Mouse (Mus musculus): ENCODE results near the gene Smcp. TPM values are rescaled to one million over a fixed set of nuclear protein-coding genes. Genes with fewer than 3 reads are reported as not detected.

The Smcp gene
- polyA plus RNA-seq (2012; rRNA removed): 0.69 TPM in 1 of 2 replicates, not detected in the other

GRCm38 (mm10) chr3:92588858-92589257 lies at the start of gene Smcp:
Gene Smcp (minus strand): TSS chr3:92588997.
- no peak for DNase-seq (ENCODE audit: low read depth, low spot score)
- 66% methylated on average over 1 of the region's 1 CpGs for WGBS

GRCm38 (mm10) chr3:92638653-92638991 lies 49.8 kb upstream of the Smcp start:
- 56% methylated on average over 3 of the region's 3 CpGs for WGBS
- DNase-seq (ENCODE audit: low read depth, low spot score): no peak

GRCm38 (mm10) chr3:92637745-92638652 lies 49.2 kb upstream of the Smcp start:
- WGBS: 44% methylated on average over 1 of the region's 1 CpGs
- DNase-seq (ENCODE audit: low read depth, low spot score): no peak

GRCm38 (mm10) chr3:92621560-92621959 lies 32.8 kb upstream of the Smcp start, which contains the start of gene Lce6a:
Gene Lce6a (minus strand): TSS chr3:92621660.
- no peak for DNase-seq (ENCODE audit: low read depth, low spot score)
- 46% methylated on average over 2 of the region's 2 CpGs for WGBS

GRCm38 (mm10) chr3:92609804-92610203 lies 21.0 kb upstream of the Smcp start:
- WGBS: 33% methylated on average over 1 of the region's 1 CpGs
- no peak for DNase-seq (ENCODE audit: low read depth, low spot score)

- DNase-seq (ENCODE audit: low read depth, low spot score): no peak
Measured at GRCm38 (mm10) chr3:92607392-92607791, 18.6 kb upstream of the Smcp start, which contains the start of gene 2210017I01Rik. Gene 2210017I01Rik (minus strand): TSS chr3:92607492.

GRCm38 (mm10) chr3:92602169-92602568 lies 13.4 kb upstream of the Smcp start:
- no peak for DNase-seq (ENCODE audit: low read depth, low spot score)
- whole genome bisulfite sequencing: 40% methylated on average over 1 of the region's 1 CpGs

- DNase-seq (ENCODE audit: low read depth, low spot score): no peak
- WGBS: 24% methylated on average over 1 of the region's 1 CpGs
Measured at GRCm38 (mm10) chr3:92600456-92600855, 11.7 kb upstream of the Smcp start.

- no peak for DNase-seq (ENCODE audit: low read depth, low spot score)
Measured at GRCm38 (mm10) chr3:92599973-92600372, 11.2 kb upstream of the Smcp start.

GRCm38 (mm10) chr3:92598429-92598828 lies 9.6 kb upstream of the Smcp start:
- WGBS: 71% methylated on average over 2 of the region's 2 CpGs
- no peak for DNase-seq (ENCODE audit: low read depth, low spot score)

GRCm38 (mm10) chr3:92587190-92587589 lies 1.6 kb downstream of the Smcp start:
- 62% methylated on average over 3 of the region's 3 CpGs for WGBS
- no peak for DNase-seq (ENCODE audit: low read depth, low spot score)

- 17% methylated on average over 1 of the region's 1 CpGs for WGBS
Measured at GRCm38 (mm10) chr3:92585055-92585454, 3.7 kb downstream of the Smcp start.

GRCm38 (mm10) chr3:92583164-92583826 lies 5.5 kb downstream of the Smcp start:
- WGBS: 61% methylated on average over 3 of the region's 3 CpGs
- DNase-seq (ENCODE audit: low read depth, low spot score): no peak

More at GRCm38 (mm10) chr3:92585055-92585454, 3.7 kb downstream of the Smcp start:
- DNase-seq (ENCODE audit: low read depth, low spot score): no peak

- 26% methylated on average over 1 of the region's 1 CpGs for WGBS
- no peak for DNase-seq (ENCODE audit: low read depth, low spot score)
Measured at GRCm38 (mm10) chr3:92579508-92579907, 9.3 kb downstream of the Smcp start.

- no peak for DNase-seq (ENCODE audit: low read depth, low spot score)
- WGBS: 49% methylated on average over 4 of the region's 4 CpGs
Measured at GRCm38 (mm10) chr3:92578652-92579413, 10.0 kb downstream of the Smcp start.

- DNase-seq (ENCODE audit: low read depth, low spot score): no peak
- WGBS: 62% methylated on average over 1 of the region's 1 CpGs
Measured at GRCm38 (mm10) chr3:92573449-92574041, 15.3 kb downstream of the Smcp start, which contains the start of gene Ivl. Gene Ivl (minus strand): TSS chr3:92573735.

- 29% methylated on average over 2 of the region's 2 CpGs for WGBS
- no peak for DNase-seq (ENCODE audit: low read depth, low spot score)
Measured at GRCm38 (mm10) chr3:92572514-92573155, 16.2 kb downstream of the Smcp start.

GRCm38 (mm10) chr3:92568752-92569151 lies 20.0 kb downstream of the Smcp start:
- 83% methylated on average over 2 of the region's 2 CpGs for WGBS
- no peak for DNase-seq (ENCODE audit: low read depth, low spot score)

GRCm38 (mm10) chr3:92565418-92565817 lies 23.4 kb downstream of the Smcp start:
- DNase-seq (ENCODE audit: low read depth, low spot score): no peak

Data from large intestine, adult 2 months (tissue).